Mouse (Mus musculus) spleen, postnatal 4 days (tissue): Measurements from ENCODE around the gene Srgap3.
A peak's percentile ranks its signal among the peaks of the same experiment; 100 is the strongest.
"Not testable (repeated sequence)": the region's sequence is repeated elsewhere in the genome, so short reads cannot be mapped to it uniquely, and the experiment has no call there.

Experiments
- DNase-seq, 2 experiments: peaks; one replicate each; pipeline ENCODE4 v3.0.0; 2022; ENCODE audit warnings: low spot score in 2 of 2

Srgap3 gene

GRCm38 (mm10) chr6:112861351-112862297 lies 85.4 kb downstream of the Srgap3 start:
- DNase-seq: no peak

GRCm38 (mm10) chr6:112860290-112860689 lies 86.8 kb downstream of the Srgap3 start:
- DNase-seq: not testable (repeated sequence)

- no peak for DNase-seq
Observed at GRCm38 (mm10) chr6:112857057-112857456, 90.0 kb downstream of the Srgap3 start.

GRCm38 (mm10) chr6:112855183-112855582 lies 91.9 kb downstream of the Srgap3 start:
- DNase-seq: no peak

GRCm38 (mm10) chr6:112852261-112853235 lies 94.5 kb downstream of the Srgap3 start:
- DNase-seq: peak in 1 of 2 experiments; percentile 24

GRCm38 (mm10) chr6:112850745-112851144 lies 96.3 kb downstream of the Srgap3 start:
- no peak for DNase-seq

- no peak for DNase-seq
Observed at GRCm38 (mm10) chr6:112848629-112849180, 98.4 kb downstream of the Srgap3 start.

- no peak for DNase-seq
Observed at GRCm38 (mm10) chr6:112846863-112847262, 100.2 kb downstream of the Srgap3 start.

- no peak for DNase-seq
Observed at GRCm38 (mm10) chr6:112842426-112842825, 104.6 kb downstream of the Srgap3 start.

- no peak for DNase-seq
Observed at GRCm38 (mm10) chr6:112840400-112840799, 106.7 kb downstream of the Srgap3 start.

GRCm38 (mm10) chr6:112839391-112839790 lies 107.7 kb downstream of the Srgap3 start:
- no peak for DNase-seq

GRCm38 (mm10) chr6:112838879-112839278 lies 108.2 kb downstream of the Srgap3 start:
- DNase-seq: no peak

GRCm38 (mm10) chr6:112836712-112837111 lies 110.4 kb downstream of the Srgap3 start:
- DNase-seq: no peak

GRCm38 (mm10) chr6:112835413-112835812 lies 111.7 kb downstream of the Srgap3 start:
- no peak for DNase-seq

- no peak for DNase-seq
Observed at GRCm38 (mm10) chr6:112834430-112834829, 112.6 kb downstream of the Srgap3 start.

- DNase-seq: no peak
Observed at GRCm38 (mm10) chr6:112833763-112834162, 113.3 kb downstream of the Srgap3 start.

- DNase-seq: no peak
Observed at GRCm38 (mm10) chr6:112829196-112829595, 117.9 kb downstream of the Srgap3 start.

- no peak for DNase-seq
Observed at GRCm38 (mm10) chr6:112828420-112828819, 118.6 kb downstream of the Srgap3 start.

GRCm38 (mm10) chr6:112825657-112826056 lies 121.4 kb downstream of the Srgap3 start:
- DNase-seq: no peak

GRCm38 (mm10) chr6:112823096-112823495 lies 124.0 kb downstream of the Srgap3 start:
- DNase-seq: no peak

- DNase-seq: no peak
Observed at GRCm38 (mm10) chr6:112820298-112820992, 126.6 kb downstream of the Srgap3 start.
